Mouse (Mus musculus) hindbrain, postnatal 0 days (tissue): ENCODE data around the gene Ptcra. TPM values are rescaled to one million over a fixed set of nuclear protein-coding genes. Genes with fewer than 3 reads are reported as not detected.
A peak's percentile ranks its signal among the peaks of the same experiment; 100 is the strongest.
"Not testable (repeated sequence)": the region's sequence is repeated elsewhere in the genome, so short reads cannot be mapped to it uniquely, and the experiment has no call there.

ENCODE experiments used
- ATAC-seq: fragments of 200-750 bp; cut with Nextera tagmentation; 2 replicates; pipeline ENCODE4 v1.8.0; 2017; ENCODE audit warnings: mild to moderate bottlenecking, moderate TSS enrichment, moderate library complexity
- DNase-seq: peaks from one replicate; pipeline ENCODE4 v3.0.0-alpha.2; 2015; ENCODE audit warnings: low spot score
- H3K27ac ChIP-seq: fragments of 300-500 bp; sonication (generic); 2 replicates; pipeline ENCODE4 v1.5.1; 2014; ENCODE audit warnings: mild to moderate bottlenecking
- H3K27me3 ChIP-seq: fragments of 300-500 bp; sonication (generic); 2 replicates; pipeline ENCODE4 v1.6.1; 2014; ENCODE audit warnings: low read length, mixed read lengths; ENCODE audit not compliant: insufficient read depth
- H3K36me3 ChIP-seq: fragments of 300-500 bp; sonication (generic); 2 replicates; pipeline ENCODE4 v1.6.1; 2014; ENCODE audit warnings: low read length, mixed read lengths; ENCODE audit not compliant: insufficient read depth
- H3K4me1 ChIP-seq: fragments of 300-500 bp; sonication (generic); 2 replicates; pipeline ENCODE4 v1.6.1; 2014; ENCODE audit warnings: antibody characterized with exemption, low read length, mixed read lengths; ENCODE audit not compliant: insufficient read depth
- H3K4me2 ChIP-seq: fragments of 300-500 bp; sonication (generic); 2 replicates; pipeline ENCODE4 v1.6.1; 2014; ENCODE audit warnings: low read depth, mild to moderate bottlenecking, low read length, moderate library complexity, mixed read lengths
- H3K4me3 ChIP-seq: fragments of 300-500 bp; sonication (generic); 2 replicates; pipeline ENCODE4 v1.5.1; 2014; ENCODE audit warnings: low read length
- H3K9ac ChIP-seq: fragments of 300-500 bp; sonication (generic); replicated peaks from 2 replicates; pipeline ENCODE4 v1.6.1; 2014; ENCODE audit warnings: mild to moderate bottlenecking, low read length, moderate library complexity, mixed read lengths
- H3K9me3 ChIP-seq: fragments of 300-500 bp; sonication (generic); 2 replicates; pipeline ENCODE4 v1.6.1; 2016; ENCODE audit warnings: low read length, mixed read lengths
- CTCF ChIP-seq: IDR thresholded peaks from 2 replicates; pipeline ENCODE4 v1.5.1; 2016; ENCODE audit warnings: antibody characterized with exemption, control low read depth, low read depth
- WGBS: fragments of 180-500 bp; shearing (Covaris S2); extraction: QIAGEN DNeasy Blood & Tissue Kit; methylation state at CpG from one replicate; pipeline ENCODE4 v1.1.7; 2014; 5-methylcytosine and 5-hydroxymethylcytosine counted together
- polyA plus RNA-seq: library from polyadenylated mRNA; unstranded; fragments of >200 nt; fragmentation: Nextera tagmentation; extraction: Ambion mirVana; gene quantifications from 2 replicates; pipeline ENCODE4 v1.2.1, GENCODE M21; 2015
- total RNA-seq: library from RNA; depleted of rRNA; stranded (reverse); fragments of >200 nt; gene quantifications from 2 replicates; pipeline ENCODE4 v1.2.3, GENCODE M21; 2014

The Ptcra gene
- total and polyA plus RNA-seq, 2 experiments from 2014 or later = 0.11 TPM; not detected in 1

- H3K4me3 ChIP-seq = peak overlapping the region; percentile 67
- no peaks in the 10 kb centered on the region for H3K9me3 ChIP-seq
- H3K27ac ChIP-seq = peak overlapping the region; percentile 70
- 6% methylated on average over 5 of the region's 5 CpGs for WGBS
- peak; percentile 62 for ATAC-seq
- H3K4me1 ChIP-seq = no peaks in the 10 kb centered on the region; the same call in 1 of the 2 replicates
- no peaks in the 10 kb centered on the region for H3K27me3 ChIP-seq
- H3K9ac ChIP-seq = peak overlapping the region; percentile 68
- DNase-seq = no peak
- H3K36me3 ChIP-seq = peaks cover 22% of the 10 kb centered on the region
- TF ChIP-seq CTCF = no peak
- H3K4me2 ChIP-seq = peak overlapping the region; percentile 98
Measured at GRCm38 (mm10) chr17:46772038-46772403, 8.5 kb upstream of the Ptcra start.

GRCm38 (mm10) chr17:46771616-46772015 lies 8.1 kb upstream of the Ptcra start:
- WGBS = 57% methylated on average over 17 of the region's 17 CpGs

GRCm38 (mm10) chr17:46771025-46771424 lies 7.5 kb upstream of the Ptcra start:
- no peak overlapping the region for H3K4me2 ChIP-seq
- no peak overlapping the region for H3K9ac ChIP-seq

More at GRCm38 (mm10) chr17:46771616-46772015, 8.1 kb upstream of the Ptcra start:
- Histone ChIP-seq H3K4me1 (no peaks in the 10 kb centered on the region; the same call in 1 of the 2 replicates), H3K9ac (peak overlapping the region; percentile 68; the same call in 1 of the 2 replicates), H3K36me3 (peaks cover 21% of the 10 kb centered on the region), H3K27me3 (no peaks in the 10 kb centered on the region), H3K9me3 (no peaks in the 10 kb centered on the region), H3K4me2 (peak overlapping the region; percentile 98), H3K27ac (peak overlapping the region; percentile 70), H3K4me3 (peak overlapping the region; percentile 67)
- DNase-seq (no peak), ATAC-seq (no peak)
- TF ChIP-seq CTCF = no peak

GRCm38 (mm10) chr17:46770546-46770945 lies 7.0 kb upstream of the Ptcra start:
- Histone ChIP-seq H3K9me3 (no peaks in the 10 kb centered on the region), H3K4me2 (no peak overlapping the region), H3K27me3 (no peaks in the 10 kb centered on the region), H3K36me3 (peaks cover 10% of the 10 kb centered on the region), H3K27ac (no peak overlapping the region), H3K9ac (no peak overlapping the region), H3K4me1 (no peaks in the 10 kb centered on the region; the same call in 1 of the 2 replicates), H3K4me3 (no peak overlapping the region)
- TF ChIP-seq CTCF = no peak
- ATAC-seq (no peak), DNase-seq (no peak)
- 90% methylated on average over 11 of the region's 11 CpGs for WGBS

More at GRCm38 (mm10) chr17:46771025-46771424, 7.5 kb upstream of the Ptcra start:
- WGBS = 73% methylated on average over 4 of the region's 4 CpGs
- Histone ChIP-seq H3K27ac (no peak overlapping the region), H3K36me3 (peaks cover 15% of the 10 kb centered on the region), H3K9me3 (no peaks in the 10 kb centered on the region), H3K4me3 (no peak overlapping the region), H3K4me1 (no peaks in the 10 kb centered on the region; the same call in 1 of the 2 replicates), H3K27me3 (no peaks in the 10 kb centered on the region)
- peak; percentile 55 for TF ChIP-seq CTCF
- no peak for ATAC-seq
- peak; percentile 40 for DNase-seq

DNA sequence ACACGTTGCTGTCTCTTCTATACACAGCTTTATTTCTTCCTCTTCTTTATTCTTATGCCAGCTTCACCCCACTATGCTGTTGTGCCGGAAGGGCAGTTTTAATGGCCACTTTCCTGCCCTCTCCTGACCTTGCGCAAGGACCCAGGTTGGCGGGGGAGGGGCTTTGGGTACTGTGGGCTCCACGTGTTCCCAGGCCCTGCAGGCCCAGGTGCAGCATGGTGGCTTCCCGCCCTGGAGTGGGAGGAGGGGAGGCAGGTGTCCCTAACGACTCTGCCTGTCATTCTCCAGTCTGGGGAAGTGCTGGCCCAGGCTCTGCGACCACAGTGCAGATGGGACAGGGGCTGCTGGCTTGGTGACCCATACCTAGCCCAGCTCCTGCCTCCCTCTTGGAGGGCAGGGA lies 4.4 kb upstream of the Ptcra start:
- Histone ChIP-seq H3K27me3 (no peaks in the 10 kb centered on the region), H3K9me3 (no peaks in the 10 kb centered on the region), H3K4me2 (no peak overlapping the region), H3K4me3 (no peak overlapping the region), H3K4me1 (no peaks in the 10 kb centered on the region; the same call in 1 of the 2 replicates), H3K9ac (no peak overlapping the region), H3K27ac (no peak overlapping the region), H3K36me3 (no peaks in the 10 kb centered on the region)
- WGBS = 61% methylated on average over 8 of the region's 8 CpGs
- TF ChIP-seq CTCF = no peak
- no peak for DNase-seq
- ATAC-seq = no peak

DNA sequence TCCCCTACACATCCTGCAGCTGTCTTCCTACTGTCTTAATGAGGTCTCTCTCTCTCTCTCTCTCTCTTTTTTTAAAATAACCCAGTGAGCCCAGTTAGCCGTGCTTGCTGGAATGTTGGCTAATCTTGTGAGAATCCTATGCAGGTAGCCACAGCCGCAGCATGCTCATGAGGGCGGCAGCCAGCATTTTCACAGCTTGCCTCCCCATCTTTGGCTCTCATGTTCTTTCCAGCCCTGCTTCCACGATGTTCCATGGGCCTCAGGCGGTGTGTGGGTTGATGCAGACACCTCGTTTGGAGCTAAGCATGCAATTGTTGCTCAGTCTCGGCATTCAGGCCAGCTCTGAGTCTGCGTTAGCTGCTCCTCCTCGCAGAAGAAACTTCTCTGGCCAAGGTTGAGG lies 1.4 kb upstream of the Ptcra start:
- H3K4me1 ChIP-seq, DNase-seq, ATAC-seq, H3K27me3 ChIP-seq, H3K4me2 ChIP-seq, H3K9ac ChIP-seq, H3K4me3 ChIP-seq, H3K36me3 ChIP-seq, H3K27ac ChIP-seq, H3K9me3 ChIP-seq: not testable (repeated sequence)
- WGBS = 61% methylated on average over 8 of the region's 9 CpGs

GRCm38 (mm10) chr17:46758753-46759152 lies 4.8 kb downstream of the Ptcra start:
- Histone ChIP-seq H3K27ac (no peak overlapping the region), H3K36me3 (no peaks in the 10 kb centered on the region), H3K4me3 (no peak overlapping the region), H3K4me2 (no peak overlapping the region), H3K4me1 (no peaks in the 10 kb centered on the region), H3K27me3 (no peaks in the 10 kb centered on the region), H3K9me3 (no peaks in the 10 kb centered on the region), H3K9ac (no peak overlapping the region)
- no peak for TF ChIP-seq CTCF
- WGBS = 82% methylated on average over 12 of the region's 12 CpGs
- no peak for ATAC-seq
- DNase-seq = no peak
